Mouse (Mus musculus) CH12.LX (cell line): Measurements from ENCODE around the gene Snx13. TPM values are rescaled to one million over a fixed set of nuclear protein-coding genes. Genes with fewer than 3 reads are reported as not detected.

ENCODE experiments used
- DNase-seq: peaks from one replicate; pipeline ENCODE4 v3.0.0-alpha.2; 2013; ENCODE audit errors: extremely low read depth
- H3K27ac ChIP-seq: 2 replicates; pipeline ENCODE4 v1.5.1; 2012; ENCODE audit warnings: low read depth, mild to moderate bottlenecking, control low read depth, moderate library complexity; ENCODE audit not compliant: insufficient read depth
- H3K27me3 ChIP-seq: replicated peaks from 2 replicates; pipeline ENCODE3; 2012; ENCODE audit warnings: inconsistent platforms
- H3K36me3 ChIP-seq, 2 experiments: replicated peaks in 1 of 2; 2 replicates each; pipeline versions ENCODE3 to v1.6.1; 2012; ENCODE audit warnings: inconsistent platforms in 1 of 2, low read length in 1 of 2, mild to moderate bottlenecking in 1 of 2, mixed read lengths in 1 of 2, moderate library complexity in 1 of 2; ENCODE audit not compliant: control insufficient read depth in 1 of 2, insufficient read depth in 1 of 2
- H3K4me1 ChIP-seq, 2 experiments: 2 replicates each; pipeline ENCODE4 v1.6.1; 2012; ENCODE audit warnings: inconsistent platforms in 1 of 2, moderate library complexity in 1 of 2; ENCODE audit not compliant: insufficient read depth in 2 of 2, control insufficient read depth in 1 of 2
- H3K4me2 ChIP-seq: 2 replicates; pipeline ENCODE4 v1.6.1; 2012; ENCODE audit warnings: low read depth, mild to moderate bottlenecking, control low read depth; ENCODE audit not compliant: poor library complexity, insufficient read depth, severe bottlenecking
- H3K4me3 ChIP-seq, 3 experiments: fragments of 150-350 bp in 1 of 3; sonication (generic) in 1 of 3; replicated peaks in 1 of 3; 2 replicates each; pipeline versions ENCODE3 to v1.5.1; 2011 to 2012; ENCODE audit warnings: low read depth in 2 of 3, low read length in 2 of 3, mild to moderate bottlenecking in 2 of 3, moderate library complexity in 2 of 3, control low read depth in 1 of 3, improper control_type of control experiment in 1 of 3, inconsistent platforms in 1 of 3, mixed read lengths in 1 of 3; ENCODE audit not compliant: poor library complexity in 1 of 3
- H3K79me2 ChIP-seq: replicated peaks from 2 replicates; pipeline ENCODE4 v1.6.1; 2012; ENCODE audit warnings: mild to moderate bottlenecking, moderate library complexity; ENCODE audit not compliant: control insufficient read depth, poor library complexity, insufficient read depth, severe bottlenecking; ENCODE audit errors: extremely low read depth
- H3K9ac ChIP-seq: 2 replicates; pipeline ENCODE4 v1.6.1; 2012; ENCODE audit warnings: low read depth, mild to moderate bottlenecking, control low read depth, moderate library complexity; ENCODE audit not compliant: insufficient read depth
- H3K9me3 ChIP-seq: replicated peaks from 2 replicates; pipeline ENCODE3; 2012; ENCODE audit warnings: low read length, inconsistent platforms, mixed read lengths
- BHLHE40 ChIP-seq: IDR thresholded peaks from 2 replicates; pipeline ENCODE4 v1.6.1; 2011; ENCODE audit warnings: mild to moderate bottlenecking, low read depth, low read length, improper control_type of control experiment
- CHD1 ChIP-seq: IDR thresholded peaks from 2 replicates; pipeline ENCODE4 v1.6.1; 2012; ENCODE audit warnings: low read depth, low read length, improper control_type of control experiment, inconsistent platforms
- E2F4 ChIP-seq: IDR thresholded peaks from 2 replicates; pipeline ENCODE4 v1.6.1; 2011; ENCODE audit warnings: low read depth, low read length, improper control_type of control experiment; ENCODE audit not compliant: insufficient replicate concordance
- IRF4 ChIP-seq: IDR thresholded peaks from 2 replicates; pipeline ENCODE4 v1.6.1; 2014; ENCODE audit warnings: low read depth, mild to moderate bottlenecking, inconsistent platforms, low read length, improper control_type of control experiment
- KAT2A ChIP-seq: IDR thresholded peaks from 2 replicates; pipeline ENCODE4 v1.6.1; 2012; ENCODE audit warnings: low read length, improper control_type of control experiment, inconsistent platforms; ENCODE audit not compliant: insufficient replicate concordance
- MAFK ChIP-seq: IDR thresholded peaks from 2 replicates; pipeline ENCODE4 v1.6.1; 2011; ENCODE audit warnings: low read length, improper control_type of control experiment; ENCODE audit not compliant: insufficient replicate concordance
- PAX5 ChIP-seq: IDR thresholded peaks from 2 replicates; pipeline ENCODE4 v1.6.1; 2012; ENCODE audit warnings: low read length, inconsistent platforms, mixed read lengths
- POLR2AphosphoS2 ChIP-seq: IDR thresholded peaks from 2 replicates; pipeline ENCODE4 v1.6.1; 2011; ENCODE audit warnings: low read depth, low read length, improper control_type of control experiment
- SIN3A ChIP-seq: IDR thresholded peaks from 2 replicates; pipeline ENCODE4 v1.6.1; 2012; ENCODE audit warnings: low read length, improper control_type of control experiment, inconsistent platforms
- SMC3 ChIP-seq: IDR thresholded peaks from 2 replicates; pipeline ENCODE4 v1.6.1; 2011; ENCODE audit warnings: low read depth, low read length, improper control_type of control experiment
- TBP ChIP-seq: conservative IDR thresholded peaks from 2 replicates; pipeline ENCODE4 v1.6.1; 2011; ENCODE audit warnings: low read depth, low read length, improper control_type of control experiment
- USF1 ChIP-seq: IDR thresholded peaks from 2 replicates; pipeline ENCODE4 v1.6.1; 2014; ENCODE audit warnings: low read depth, mild to moderate bottlenecking, inconsistent platforms, low read length, improper control_type of control experiment
- ZC3H11A ChIP-seq: IDR thresholded peaks from 2 replicates; pipeline ENCODE4 v1.6.1; 2012; ENCODE audit warnings: low read depth, mild to moderate bottlenecking, inconsistent platforms, low read length, improper control_type of control experiment
- ZKSCAN1 ChIP-seq: IDR thresholded peaks from 2 replicates; pipeline ENCODE4 v1.6.1; 2012; ENCODE audit warnings: low read depth, inconsistent platforms, low read length, improper control_type of control experiment, borderline replicate concordance
- dilution Hi-C: fragments of 300-500 bp; cut with MboI; formaldehyde crosslinking; loops from 2 replicates; pipeline ENCODE4 v1.14.3; 2020; ENCODE audit warnings: low sequenced_read_pairs; ENCODE audit not compliant: extremely low pct_unique_long_range_greater_than_20kb, extremely low pct_ligation_motif_present
- in situ Hi-C: fragments of 300-500 bp; cut with MboI; formaldehyde crosslinking; loops from 3 replicates; pipeline ENCODE4 v1.14.3; 2019; ENCODE audit warnings: low sequenced_read_pairs, low pct_ligation_motif_present, low pct_unique_long_range_greater_than_20kb, mixed read lengths
- polyA plus RNA-seq: library from polyadenylated mRNA; unstranded; fragments of >175 nt; gene quantifications from 2 replicates; pipeline ENCODE4 v1.2.1, GENCODE M21; 2012; ENCODE audit warnings: low read depth; ENCODE audit not compliant: insufficient read length
- total RNA-seq, 2 experiments: library from RNA; depleted of rRNA; stranded (reverse); fragments of 300-350 nt in 1 of 2; fragments of >200 nt in 1 of 2; gene quantifications; 2 replicates each; pipeline ENCODE4 v1.2.3; 2012 to 2014

Gene Snx13
- total and polyA plus RNA-seq, 3 experiments: 7.0 to 12.2 (median 11.4) TPM

DNA sequence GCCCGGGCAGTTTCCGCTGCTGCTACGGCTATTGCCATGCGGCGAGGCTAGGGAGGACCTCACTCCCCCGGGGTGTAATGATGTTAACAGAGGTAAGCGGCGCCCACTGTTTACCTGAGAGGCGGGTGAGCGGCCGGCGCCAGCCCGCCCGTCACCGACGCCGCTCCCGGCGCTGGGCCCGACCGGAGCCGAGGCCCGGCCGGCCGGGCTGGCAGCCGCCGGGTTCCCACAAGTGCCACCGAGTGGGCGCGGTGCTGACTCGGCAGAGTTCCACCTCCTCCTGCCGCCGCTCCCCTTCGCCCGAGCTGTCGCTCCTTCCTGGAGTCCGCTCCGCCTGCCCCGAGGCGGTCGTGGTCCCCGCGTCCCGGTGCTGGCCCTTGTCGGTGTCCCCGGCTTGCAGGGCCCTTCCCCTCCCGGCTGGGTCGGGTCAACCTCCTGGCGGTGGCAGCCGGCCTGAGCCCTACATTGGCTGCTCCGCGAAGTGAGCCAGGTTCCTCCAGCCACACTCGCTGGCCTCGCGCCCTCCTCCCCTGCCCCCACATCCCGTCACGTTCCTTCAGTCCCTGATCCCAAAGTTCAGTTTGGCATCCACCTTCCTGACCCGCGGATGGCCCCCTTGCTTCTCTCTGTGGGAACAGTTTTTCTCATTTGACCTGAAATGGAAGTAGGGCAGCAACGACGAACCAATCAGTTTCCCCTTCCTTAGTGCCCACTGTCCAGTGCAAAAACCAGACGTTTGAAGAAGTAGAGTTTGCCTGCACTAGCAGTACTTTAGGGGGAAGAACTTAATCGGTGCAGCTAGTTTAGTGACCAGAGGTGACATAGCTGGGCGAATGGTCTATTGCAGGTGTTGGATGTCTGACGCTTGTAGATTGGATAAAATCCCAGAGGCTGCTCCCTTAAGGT, 587 bp downstream of the Snx13 start:
- dilution Hi-C loops (no loop called here), in situ Hi-C loops (no loop called here)
- peaks cover 23% of the 10 kb centered on the region for H3K79me2 ChIP-seq
- peak overlapping the region; percentile 85 for H3K9ac ChIP-seq
- H3K4me1 ChIP-seq: peaks cover 7 to 29% of the 10 kb centered on the region in 2 experiments
- peak overlapping the region; percentile 78 to 94 (median 91) for H3K4me3 ChIP-seq
- H3K36me3 ChIP-seq: no peaks in the 10 kb centered on the region
- H3K27me3 ChIP-seq: no peaks in the 10 kb centered on the region
- peak; percentile 26 for DNase-seq
- TF ChIP-seq MAFK: 0 out of 2 replicates have a peak, but pooled peaks have one; percentile 29
- TF ChIP-seq PAX5: no peak
- peak; percentile 47; the same call in 1 of the 2 replicates for TF ChIP-seq SIN3A
- no peak for TF ChIP-seq CHD1
- TF ChIP-seq BHLHE40: peak; percentile 66
- H3K9me3 ChIP-seq: no peaks in the 10 kb centered on the region
- H3K27ac ChIP-seq: peak overlapping the region; percentile 67
- peak overlapping the region; percentile 61 for H3K4me2 ChIP-seq

DNA sequence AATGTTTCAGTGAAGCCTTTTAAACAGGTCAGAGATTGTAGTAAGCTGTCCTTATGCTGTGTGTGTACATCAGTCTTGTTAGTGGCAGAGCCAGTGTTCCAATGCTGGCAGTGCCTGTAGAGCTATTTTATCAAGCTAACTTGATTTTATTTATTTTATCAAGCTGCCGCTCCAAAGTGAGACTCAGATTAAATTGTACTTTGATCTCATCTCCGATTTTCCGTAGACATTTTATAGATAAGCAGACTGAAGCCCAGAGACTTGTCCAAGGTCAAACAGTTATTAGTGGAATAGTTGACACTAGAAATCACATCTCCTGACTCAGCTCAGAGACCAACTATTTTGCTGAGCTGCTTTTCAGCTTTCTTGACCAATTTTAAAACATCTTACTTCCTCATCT, 1.9 kb downstream of the Snx13 start:
- peak overlapping the region in 1 of 3 experiments; percentile 78 for H3K4me3 ChIP-seq
- TF ChIP-seq POLR2AphosphoS2: no peak
- TF ChIP-seq KAT2A: no peak
- TF ChIP-seq IRF4: no peak
- no peak for TF ChIP-seq BHLHE40
- TF ChIP-seq ZC3H11A: no peak
- TF ChIP-seq MAFK: no peak
- no peak for TF ChIP-seq PAX5
- no peak for TF ChIP-seq ZKSCAN1
- TF ChIP-seq USF1: no peak
- no peak for TF ChIP-seq E2F4
- TF ChIP-seq SMC3: no peak
- no peak for TF ChIP-seq TBP
- dilution Hi-C loops: no loop called here

More for the DNA sequence above, 1.9 kb downstream of the Snx13 start:
- Histone ChIP-seq H3K27me3 (no peaks in the 10 kb centered on the region), H3K4me1 (peaks cover 7 to 31% of the 10 kb centered on the region in 2 experiments), H3K79me2 (peaks cover 31% of the 10 kb centered on the region), H3K4me2 (peak overlapping the region; percentile 78; the same call in 1 of the 2 replicates), H3K9ac (peak overlapping the region; percentile 44), H3K9me3 (no peaks in the 10 kb centered on the region), H3K36me3 (no peaks in the 10 kb centered on the region), H3K27ac (no peak overlapping the region)
- in situ Hi-C loops: no loop called here
- no peak for DNase-seq
